Mouse (Mus musculus) ovary, adult 2 months (tissue): ENCODE data around the gene Krt88. TPM values are rescaled to one million over a fixed set of nuclear protein-coding genes. Genes with fewer than 3 reads are reported as not detected.

ENCODE experiments used
- polyA plus RNA-seq: library from polyadenylated mRNA; depleted of rRNA; stranded (reverse); fragments of >200 nt; gene quantifications from 2 replicates; pipeline ENCODE4 v1.2.3, GENCODE M21; 2012; rRNA removed

The Krt88 gene
- polyA plus RNA-seq = 0.22 TPM in 1 of 2 replicates, not detected in the other

DNA sequence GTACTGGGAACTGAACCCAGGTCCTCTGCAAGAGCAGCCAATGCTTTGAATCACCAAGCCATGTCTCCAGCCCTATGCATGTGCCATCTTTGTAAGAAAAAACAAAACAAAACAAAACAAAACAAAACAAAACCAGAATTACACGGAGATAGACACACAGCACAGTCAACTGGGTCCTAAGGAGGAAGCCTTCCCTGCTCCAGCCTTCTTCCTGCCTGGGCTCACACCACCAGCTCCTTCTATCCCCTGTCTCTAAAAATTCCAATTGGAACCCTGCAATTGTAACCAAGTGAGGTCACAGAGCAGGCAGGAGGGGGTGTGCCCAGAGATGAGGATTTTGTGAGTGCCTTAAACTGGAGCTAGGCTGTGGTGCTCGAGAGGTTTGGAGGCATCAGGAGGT lies at the start of gene Krt88:
Gene Krt88 (plus strand): TSS at position 301 of the 400 bp plus-strand sequence.

DNA sequence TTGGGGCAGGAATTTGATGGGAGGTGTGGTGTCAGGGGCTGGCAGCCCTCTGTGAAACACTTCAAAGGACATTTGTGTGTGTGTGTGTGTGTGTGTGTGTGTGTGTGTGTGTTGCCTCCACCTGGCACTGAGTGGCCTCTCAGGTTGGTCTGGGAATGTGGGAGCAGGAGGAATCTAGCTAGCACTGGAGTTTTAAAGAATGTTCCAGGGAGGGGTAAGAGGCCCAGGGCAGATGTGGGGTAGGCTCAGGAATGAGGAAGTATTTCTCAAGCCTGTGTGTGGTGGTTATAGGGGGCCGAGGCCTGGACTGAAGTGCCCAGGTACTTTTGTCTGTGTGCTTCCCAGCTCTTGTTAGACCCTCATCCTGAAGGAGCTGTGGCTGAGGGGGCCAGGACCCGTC lies 36.8 kb upstream of the Krt88 start, which contains the start of gene Krt7:
Gene Krt7 (plus strand): TSS at position 269 of the 400 bp plus-strand sequence.

DNA sequence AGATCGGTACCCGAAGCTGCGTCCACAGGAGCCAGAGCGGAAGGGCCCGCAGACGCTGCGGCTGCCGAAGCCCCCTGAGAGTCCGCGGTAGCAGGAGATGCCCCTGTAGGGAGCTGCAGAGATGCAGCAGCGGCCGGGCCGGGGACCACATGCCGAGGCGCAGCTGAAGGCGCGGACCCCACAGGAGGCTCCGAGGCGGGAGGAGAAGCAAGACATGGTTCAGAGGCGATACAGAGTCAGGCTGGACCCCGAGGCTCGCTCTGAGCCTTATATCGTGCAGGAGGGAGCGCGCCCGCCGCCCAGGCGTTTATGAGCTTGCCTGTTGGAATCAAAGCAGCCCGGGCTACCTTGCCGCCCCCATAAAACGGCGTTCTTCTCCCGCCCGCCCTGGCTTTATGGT lies 9.0 kb upstream of the Krt88 start, which contains the start of gene Krt87:
Gene Krt87 (minus strand): TSS at position 250 of the 400 bp plus-strand sequence.

DNA sequence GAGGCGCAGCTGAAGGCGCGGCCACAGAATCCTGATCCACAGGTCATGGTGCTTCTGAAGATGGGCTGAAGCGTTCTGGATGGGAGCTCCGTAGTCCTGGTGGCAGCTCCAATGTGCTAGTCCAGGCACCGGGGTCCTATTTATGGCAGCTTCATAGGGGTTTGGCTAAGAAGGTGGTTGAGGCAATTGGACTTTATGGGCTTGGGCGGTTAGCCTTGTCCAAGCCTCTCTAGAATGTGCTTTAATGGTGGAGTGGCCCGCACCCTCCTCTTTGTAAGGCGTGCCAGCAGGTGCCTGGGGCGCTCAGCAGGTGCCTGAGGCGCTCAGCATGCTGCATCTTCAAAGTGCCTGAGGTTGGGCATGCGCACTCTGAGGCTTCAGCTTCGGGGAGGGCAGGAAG lies 16.1 kb downstream of the Krt88 start, which contains the start of gene Krt81:
Gene Krt81 (minus strand): TSS at position 101 of the 400 bp plus-strand sequence.

DNA sequence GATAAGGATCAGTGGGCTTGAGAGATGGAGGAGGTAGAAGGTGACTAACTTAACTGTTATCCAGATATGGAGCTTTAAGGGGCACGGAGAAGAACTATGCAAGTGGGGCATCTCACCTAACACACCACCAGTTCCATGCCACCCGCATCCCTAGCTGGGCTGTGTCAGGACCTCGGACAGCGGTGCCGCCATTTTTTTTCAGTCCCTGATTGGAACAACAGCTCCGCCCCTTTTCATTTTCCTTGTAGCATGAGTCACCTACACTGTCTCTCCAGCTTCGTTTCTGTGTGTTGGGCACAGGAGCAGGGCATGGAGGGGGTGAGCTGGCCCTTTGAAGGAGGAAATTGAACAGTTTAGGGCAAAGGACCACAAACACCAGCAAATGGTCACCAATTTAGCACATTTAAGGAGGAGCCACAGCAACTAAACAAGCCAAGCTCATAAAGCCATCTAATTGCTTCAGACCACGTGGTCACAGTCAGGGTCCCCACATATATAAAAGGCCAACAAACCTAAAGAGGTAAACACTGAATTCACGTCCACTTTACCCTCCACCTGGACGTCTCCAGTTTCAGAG lies 25.5 kb downstream of the Krt88 start, which contains the start of gene Krt86:
Gene Krt86 (plus strand): TSS at position 527 of the 577 bp plus-strand sequence.

DNA sequence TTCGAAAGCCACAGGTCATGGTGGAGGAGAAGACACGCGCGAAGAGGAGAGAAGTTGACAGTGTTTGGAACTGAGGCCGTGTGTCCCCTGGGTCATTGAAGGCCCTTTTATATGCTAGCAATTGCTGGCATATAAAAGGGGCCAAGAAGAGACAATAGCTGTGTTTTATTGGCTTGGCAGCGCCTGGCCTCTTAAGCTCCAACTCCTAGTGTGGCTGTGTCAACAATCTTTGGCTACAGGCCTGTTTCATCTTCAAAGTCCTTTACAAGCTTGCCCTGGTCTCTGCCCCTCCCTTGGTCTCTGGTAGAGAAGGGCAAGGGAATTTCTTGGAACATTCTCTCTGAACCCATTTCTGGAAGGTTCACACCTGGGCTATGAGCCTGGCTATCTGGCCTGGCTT lies 43.9 kb downstream of the Krt88 start, which contains the start of gene Krt83:
Gene Krt83 (minus strand): TSS at position 82 of the 400 bp plus-strand sequence.

Other genes starting within 250 kb of the Krt88 start
- gene Grasp, start 223.6 kb upstream of the Krt88 start, polyA plus RNA-seq = 50.3 and 58.7 TPM in 2 replicates
- gene Nr4a1, start 193.5 kb upstream of the Krt88 start, polyA plus RNA-seq = 57.1 and 60.0 TPM in 2 replicates
- gene Atg101, start 163.5 kb upstream of the Krt88 start, polyA plus RNA-seq = 46.9 and 53.2 TPM in 2 replicates
- 26.0 and 29.6 TPM in 2 replicates for gene 6030408B16Rik, start 154.5 kb upstream of the Krt88 start, polyA plus RNA-seq
- 7.2 and 7.8 TPM in 2 replicates for gene Krt80, start 77.6 kb upstream of the Krt88 start, polyA plus RNA-seq
- gene Krt7, start 36.7 kb upstream of the Krt88 start, polyA plus RNA-seq = 28.5 and 46.8 TPM in 2 replicates
- gene Krt87, start 8.9 kb upstream of the Krt88 start, polyA plus RNA-seq = 0.56 and 2.3 TPM in 2 replicates
- not detected in 2 replicates for gene Krt81, start 16.0 kb downstream of the Krt88 start, polyA plus RNA-seq
- 0.09 and 0.10 TPM in 2 replicates for gene Krt86, start 25.7 kb downstream of the Krt88 start, polyA plus RNA-seq
- gene Krt83, start 43.8 kb downstream of the Krt88 start, polyA plus RNA-seq = 1.6 and 3.0 TPM in 2 replicates
- gene Gm49425, start 69.5 kb downstream of the Krt88 start, polyA plus RNA-seq = 0.34 TPM in 1 of 2 replicates, not detected in the other
- 1.5 and 2.3 TPM in 2 replicates for gene Krt84, start 85.1 kb downstream of the Krt88 start, polyA plus RNA-seq
- gene Krt82, start 102.9 kb downstream of the Krt88 start, polyA plus RNA-seq = not detected in 2 replicates
- 0.17 and 0.46 TPM in 2 replicates for gene Krt90, start 115.2 kb downstream of the Krt88 start, polyA plus RNA-seq
- 0.10 and 0.25 TPM in 2 replicates for gene Krt75, start 126.2 kb downstream of the Krt88 start, polyA plus RNA-seq
- not detected in 2 replicates for gene Gm5414, start 180.4 kb downstream of the Krt88 start, polyA plus RNA-seq
- gene Gm5478, start 199.6 kb downstream of the Krt88 start, polyA plus RNA-seq = not detected in 2 replicates
- gene Krt6b, start 232.5 kb downstream of the Krt88 start, polyA plus RNA-seq = 0.06 and 1.4 TPM in 2 replicates
- gene Krt6a, start 246.6 kb downstream of the Krt88 start, polyA plus RNA-seq = 0.22 and 0.31 TPM in 2 replicates